Mouse (Mus musculus): ENCODE data around the gene Ttc39a. TPM values are rescaled to one million over a fixed set of nuclear protein-coding genes. Genes with fewer than 3 reads are reported as not detected.

The Ttc39a gene
- polyA plus RNA-seq, 1 experiment, result 0.70 TPM

- TF ChIP-seq MYOD1 (IDR thresholded peaks at IDR 0.05; ENCODE audit: control insufficient read depth in 1 of 3, insufficient read length in 2 of 3, low read depth in 2 of 3), result no peak
- peak; percentile 19 for TF ChIP-seq POLR2AphosphoS2 (IDR thresholded peaks at IDR 0.05; ENCODE audit: insufficient read length, low read depth)
- peaks cover 15% of the 10 kb centered on the region for H3K36me3 ChIP-seq (ENCODE audit: control insufficient read depth, insufficient read depth)
Observed at GRCm38 (mm10) chr4:109439101-109439500, 32.7 kb downstream of the Ttc39a start.

GRCm38 (mm10) chr4:109439825-109440248 lies 33.4 kb downstream of the Ttc39a start:
- no peak overlapping the region for H3K4me3 ChIP-seq
- peaks cover 5% of the 10 kb centered on the region for H3K79me2 ChIP-seq (ENCODE audit: control insufficient read depth, insufficient read depth)
- no peak overlapping the region for H3ac ChIP-seq (ENCODE audit: control insufficient read depth, insufficient read length)
- no peaks in the 10 kb centered on the region for H3K27me3 ChIP-seq (ENCODE audit: control insufficient read depth, insufficient read depth, insufficient read length)
- peak; percentile 71 for TF ChIP-seq POLR2AphosphoS2 (IDR thresholded peaks at IDR 0.05; ENCODE audit: insufficient read length, low read depth)
- peak; percentile 84 to 98 (median 85) for TF ChIP-seq MYOD1 (IDR thresholded peaks at IDR 0.05; ENCODE audit: control insufficient read depth in 1 of 3, insufficient read length in 2 of 3, low read depth in 2 of 3)
- peak; percentile 92 to 99 (median 99) for TF ChIP-seq MYOG (IDR thresholded peaks at IDR 0.05; ENCODE audit: control insufficient read depth in 1 of 3, insufficient read depth in 1 of 3, insufficient read length in 2 of 3, low read depth in 2 of 3)
- no peak for TF ChIP-seq CEBPB (IDR thresholded peaks at IDR 0.05; ENCODE audit: insufficient read depth, poor library complexity, severe bottlenecking)
- peak; percentile 27 for TF ChIP-seq POLR2A (IDR thresholded peaks at IDR 0.05; ENCODE audit: insufficient read length, low read depth)
- peak; percentile 88 for TF ChIP-seq TCF3 (IDR thresholded peaks at IDR 0.05; ENCODE audit: insufficient read length, low read depth)
- TF ChIP-seq SRF (IDR thresholded peaks at IDR 0.05; ENCODE audit: control insufficient read depth, insufficient read length, low read depth), result no peak
- TF ChIP-seq TCF12 (IDR thresholded peaks at IDR 0.05; ENCODE audit: insufficient read depth, poor library complexity, severe bottlenecking), result peak; percentile 98
- peaks cover 15% of the 10 kb centered on the region for H3K36me3 ChIP-seq (ENCODE audit: control insufficient read depth, insufficient read depth)
- peak overlapping the region; percentile 52 for H3K4me2 ChIP-seq (ENCODE audit: low read depth)

More at GRCm38 (mm10) chr4:109439101-109439500, 32.7 kb downstream of the Ttc39a start:
- Histone ChIP-seq H3K27me3 (ENCODE audit: control insufficient read depth, insufficient read depth, insufficient read length) (no peaks in the 10 kb centered on the region), H3ac (ENCODE audit: control insufficient read depth, insufficient read length) (no peak overlapping the region), H3K4me2 (ENCODE audit: low read depth) (peak overlapping the region; percentile 52), H3K4me3 (no peak overlapping the region), H3K79me2 (ENCODE audit: control insufficient read depth, insufficient read depth) (peaks cover 5% of the 10 kb centered on the region)

GRCm38 (mm10) chr4:109440381-109440780 lies 34.0 kb downstream of the Ttc39a start:
- Histone ChIP-seq H3ac (ENCODE audit: control insufficient read depth, insufficient read length) (no peak overlapping the region), H3K79me2 (ENCODE audit: control insufficient read depth, insufficient read depth) (peaks cover 5% of the 10 kb centered on the region), H3K36me3 (ENCODE audit: control insufficient read depth, insufficient read depth) (peaks cover 15% of the 10 kb centered on the region), H3K4me2 (ENCODE audit: low read depth) (peak overlapping the region; percentile 39), H3K27me3 (ENCODE audit: control insufficient read depth, insufficient read depth, insufficient read length) (no peaks in the 10 kb centered on the region), H3K4me3 (no peak overlapping the region)
- no peak for TF ChIP-seq SRF (IDR thresholded peaks at IDR 0.05; ENCODE audit: control insufficient read depth, insufficient read length, low read depth)
- no peak for TF ChIP-seq MAX (IDR thresholded peaks at IDR 0.05; ENCODE audit: low read depth)
- TF ChIP-seq E2F4 (IDR thresholded peaks at IDR 0.05; ENCODE audit: insufficient read depth), result no peak
- TF ChIP-seq USF1 (IDR thresholded peaks at IDR 0.05; ENCODE audit: low read depth), result no peak
- no peak for TF ChIP-seq TCF12 (IDR thresholded peaks at IDR 0.05; ENCODE audit: insufficient read depth, poor library complexity, severe bottlenecking)
- no peak for TF ChIP-seq MYOD1 (IDR thresholded peaks at IDR 0.05; ENCODE audit: control insufficient read depth in 1 of 3, insufficient read length in 2 of 3, low read depth in 2 of 3)
- no peak for TF ChIP-seq POLR2AphosphoS2 (IDR thresholded peaks at IDR 0.05; ENCODE audit: insufficient read length, low read depth)
- no peak for TF ChIP-seq REST (IDR thresholded peaks at IDR 0.05; ENCODE audit: insufficient read depth, insufficient read length)
- TF ChIP-seq CEBPB (IDR thresholded peaks at IDR 0.05; ENCODE audit: insufficient read depth, poor library complexity, severe bottlenecking), result no peak
- no peak for TF ChIP-seq TCF3 (IDR thresholded peaks at IDR 0.05; ENCODE audit: insufficient read length, low read depth)
- TF ChIP-seq POLR2A (IDR thresholded peaks at IDR 0.05; ENCODE audit: insufficient read length, low read depth), result no peak
- no peak for TF ChIP-seq MYOG (IDR thresholded peaks at IDR 0.05; ENCODE audit: control insufficient read depth in 1 of 3, insufficient read depth in 1 of 3, insufficient read length in 2 of 3, low read depth in 2 of 3)

- peaks cover 15% of the 10 kb centered on the region for H3K36me3 ChIP-seq (ENCODE audit: control insufficient read depth, insufficient read depth)
- TF ChIP-seq REST (IDR thresholded peaks at IDR 0.05; ENCODE audit: insufficient read depth, insufficient read length), result no peak
- TF ChIP-seq MAX (IDR thresholded peaks at IDR 0.05; ENCODE audit: low read depth), result no peak
- no peak for TF ChIP-seq E2F4 (IDR thresholded peaks at IDR 0.05; ENCODE audit: insufficient read depth)
- TF ChIP-seq MYOD1 (IDR thresholded peaks at IDR 0.05; ENCODE audit: control insufficient read depth in 1 of 3, insufficient read length in 2 of 3, low read depth in 2 of 3), result no peak
- TF ChIP-seq POLR2A (IDR thresholded peaks at IDR 0.05; ENCODE audit: insufficient read length, low read depth), result no peak
- TF ChIP-seq MYOG (IDR thresholded peaks at IDR 0.05; ENCODE audit: control insufficient read depth in 1 of 3, insufficient read depth in 1 of 3, insufficient read length in 2 of 3, low read depth in 2 of 3), result no peak
- no peak for TF ChIP-seq POLR2AphosphoS2 (IDR thresholded peaks at IDR 0.05; ENCODE audit: insufficient read length, low read depth)
- no peak for TF ChIP-seq USF1 (IDR thresholded peaks at IDR 0.05; ENCODE audit: low read depth)
- TF ChIP-seq CEBPB (IDR thresholded peaks at IDR 0.05; ENCODE audit: insufficient read depth, poor library complexity, severe bottlenecking), result no peak
- TF ChIP-seq TCF12 (IDR thresholded peaks at IDR 0.05; ENCODE audit: insufficient read depth, poor library complexity, severe bottlenecking), result no peak
- no peak for TF ChIP-seq SRF (IDR thresholded peaks at IDR 0.05; ENCODE audit: control insufficient read depth, insufficient read length, low read depth)
- no peak for TF ChIP-seq TCF3 (IDR thresholded peaks at IDR 0.05; ENCODE audit: insufficient read length, low read depth)
- H3K27me3 ChIP-seq (ENCODE audit: control insufficient read depth, insufficient read depth, insufficient read length), result no peaks in the 10 kb centered on the region
- H3K4me3 ChIP-seq, result no peak overlapping the region
- H3K4me2 ChIP-seq (ENCODE audit: low read depth), result peak overlapping the region; percentile 39
- H3ac ChIP-seq (ENCODE audit: control insufficient read depth, insufficient read length), result no peak overlapping the region
- H3K79me2 ChIP-seq (ENCODE audit: control insufficient read depth, insufficient read depth), result peaks cover 5% of the 10 kb centered on the region
Observed at GRCm38 (mm10) chr4:109441000-109441399, 34.6 kb downstream of the Ttc39a start.

DNA sequence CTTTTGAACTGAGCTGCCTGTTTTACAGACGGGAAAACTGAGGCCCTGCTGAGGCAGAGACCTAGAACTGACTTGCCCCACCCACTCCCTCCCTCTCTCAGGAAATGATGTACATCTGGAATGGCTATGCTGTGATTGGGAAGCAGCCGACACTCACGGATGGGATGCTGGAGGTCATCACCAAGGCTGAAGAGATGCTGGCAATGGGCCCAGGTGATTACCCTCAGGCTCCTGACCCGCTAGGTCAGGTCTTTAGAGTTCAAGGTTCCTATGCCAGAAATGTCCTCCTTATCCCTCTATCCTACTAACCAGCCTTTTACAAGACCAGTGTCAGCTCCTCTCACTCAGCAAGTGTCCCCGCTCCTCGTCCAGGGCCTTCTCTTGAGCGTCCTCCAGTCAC lies 35.7 kb downstream of the Ttc39a start:
- no peak for TF ChIP-seq MYOD1 (IDR thresholded peaks at IDR 0.05; ENCODE audit: control insufficient read depth in 1 of 3, insufficient read length in 2 of 3, low read depth in 2 of 3)
- TF ChIP-seq POLR2AphosphoS2 (IDR thresholded peaks at IDR 0.05; ENCODE audit: insufficient read length, low read depth), result peak; percentile 32
- no peak overlapping the region for H3ac ChIP-seq (ENCODE audit: control insufficient read depth, insufficient read length)

More for the DNA sequence above, 35.7 kb downstream of the Ttc39a start:
- Histone ChIP-seq H3K36me3 (ENCODE audit: control insufficient read depth, insufficient read depth) (peaks cover 22% of the 10 kb centered on the region), H3K4me2 (ENCODE audit: low read depth) (no peak overlapping the region), H3K4me3 (no peak overlapping the region), H3K27me3 (ENCODE audit: control insufficient read depth, insufficient read depth, insufficient read length) (no peaks in the 10 kb centered on the region), H3K79me2 (ENCODE audit: control insufficient read depth, insufficient read depth) (peaks cover 5% of the 10 kb centered on the region)
